Mouse (Mus musculus): Measurements from ENCODE around the gene Camkmt.

The Camkmt gene

DNA sequence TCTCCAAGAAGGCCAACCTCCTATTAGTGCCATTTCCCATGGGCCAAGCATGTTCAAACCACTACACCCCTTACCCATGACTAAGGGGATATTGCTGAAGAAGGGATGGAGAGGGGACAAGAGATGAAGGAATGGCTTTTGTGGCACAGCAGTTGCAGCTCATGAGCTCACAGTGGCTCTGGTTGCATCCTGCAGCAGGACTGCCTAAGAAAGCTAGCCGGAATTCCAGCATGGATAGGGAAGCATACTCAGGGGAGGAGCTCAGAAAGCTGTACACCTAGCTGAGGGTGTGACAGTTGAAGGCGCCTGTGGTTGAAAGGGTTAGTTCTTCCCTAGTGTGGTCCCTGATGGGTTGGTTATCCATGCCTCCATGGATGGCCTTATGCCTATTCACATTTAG is 78.4 kb downstream of the Camkmt start:
- no peak for DNase-seq (ENCODE audit: low read depth, low spot score)

DNA sequence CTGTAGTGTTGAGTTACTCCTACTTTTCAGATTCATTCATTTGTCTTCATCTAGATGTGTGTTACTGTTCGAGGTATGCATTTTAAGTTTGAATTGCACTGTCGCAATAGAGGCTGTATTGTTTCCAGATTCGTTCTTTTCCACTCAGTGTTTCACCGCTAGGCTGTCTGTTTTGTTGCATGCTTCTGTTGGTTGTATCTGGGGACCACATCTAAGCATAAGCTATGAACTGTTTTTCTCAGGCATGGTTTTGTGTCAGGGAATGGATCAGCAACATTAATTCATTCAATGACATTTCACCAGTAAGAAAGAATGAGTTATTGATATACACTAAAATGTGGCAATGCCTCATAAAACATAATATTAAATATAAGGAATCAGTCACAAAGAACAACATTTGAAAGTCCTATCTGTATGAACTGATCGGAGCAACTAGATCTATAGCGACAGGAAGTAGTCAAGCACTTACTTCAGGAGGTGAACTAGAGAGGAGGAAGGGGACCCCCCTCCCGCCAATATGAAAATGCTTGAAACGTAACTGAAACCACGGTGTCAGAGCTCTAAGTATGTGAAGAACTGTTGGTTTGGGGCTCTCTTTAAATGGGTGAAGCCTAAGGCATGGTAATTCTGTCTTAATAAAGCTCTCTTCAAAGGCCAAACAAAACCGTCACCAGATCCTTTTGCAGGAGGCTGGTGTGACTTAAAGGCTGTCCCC is 80.3 kb downstream of the Camkmt start:
- peak; percentile 42 for DNase-seq (ENCODE audit: low read depth, low spot score)

DNA sequence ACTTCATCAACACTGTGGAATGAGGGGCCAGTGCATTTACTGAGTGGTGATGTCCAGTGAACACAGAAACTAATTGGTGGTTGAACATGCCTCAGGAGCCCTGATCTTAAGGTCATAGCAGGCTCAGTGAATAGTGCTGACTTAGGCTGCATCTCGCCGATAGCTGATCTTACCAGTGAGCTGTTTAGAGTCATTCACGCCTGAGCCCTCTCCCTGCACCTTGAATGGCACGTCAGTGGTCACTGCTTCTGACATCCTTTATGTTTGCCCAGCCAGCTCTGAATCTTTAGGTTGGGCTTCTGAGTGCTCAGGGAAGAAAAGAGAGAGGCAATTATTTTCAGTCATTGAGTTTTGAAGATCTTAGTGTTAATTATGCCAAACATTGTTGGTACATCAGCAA is 81.6 kb downstream of the Camkmt start:
- DNase-seq (ENCODE audit: low read depth, low spot score) = no peak

GRCm38 (mm10) chr17:85177231-85177630 is 86.9 kb downstream of the Camkmt start:
- no peak for DNase-seq (ENCODE audit: low read depth, low spot score)

GRCm38 (mm10) chr17:85180471-85181060 is 90.2 kb downstream of the Camkmt start:
- no peak for DNase-seq (ENCODE audit: low read depth, low spot score)

- DNase-seq (ENCODE audit: low read depth, low spot score) = peak; percentile 88
These were observed 99.1 kb downstream of the Camkmt start for GRCm38 (mm10) chr17:85189227-85190127.

DNA sequence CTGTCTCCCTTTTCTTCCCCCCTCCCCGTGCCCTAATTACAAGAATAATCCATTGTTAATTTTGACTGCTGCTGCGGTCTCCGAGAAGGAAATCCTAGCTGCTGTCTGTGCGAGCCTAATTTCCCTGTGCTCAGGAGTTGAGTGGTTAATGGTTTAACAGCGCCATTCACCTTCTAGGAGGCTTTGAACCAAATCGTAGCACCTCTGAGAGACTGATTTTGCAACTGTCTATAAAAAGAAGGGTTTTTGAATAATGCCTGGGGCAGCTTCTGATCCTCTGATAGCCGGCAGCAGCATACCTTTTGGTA is 99.7 kb downstream of the Camkmt start:
- no peak for DNase-seq (ENCODE audit: low read depth, low spot score)

GRCm38 (mm10) chr17:85193294-85193693 is 102.9 kb downstream of the Camkmt start:
- DNase-seq (ENCODE audit: low read depth, low spot score) = no peak

GRCm38 (mm10) chr17:85198781-85199180 is 108.4 kb downstream of the Camkmt start:
- no peak for DNase-seq (ENCODE audit: low read depth, low spot score)

DNA sequence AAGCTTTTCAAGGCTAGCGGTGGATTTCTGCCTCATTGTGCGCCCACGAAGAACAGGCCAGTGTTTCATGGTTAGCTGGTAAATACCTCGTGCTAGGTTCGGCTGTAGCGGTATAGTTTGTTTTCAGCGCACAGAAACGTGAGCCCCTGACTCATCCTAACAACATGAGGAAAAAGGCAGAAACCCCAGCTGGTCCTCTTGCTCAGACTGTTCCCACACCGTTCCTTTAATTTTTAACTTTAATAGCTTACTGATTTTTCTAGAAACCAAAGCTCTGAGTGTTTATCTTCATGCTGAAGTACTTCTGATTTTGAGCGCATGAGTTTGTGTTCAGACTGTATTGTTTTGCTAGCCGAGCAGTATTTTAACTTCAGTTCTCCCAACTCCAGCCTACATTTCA is 109.0 kb downstream of the Camkmt start:
- DNase-seq (ENCODE audit: low read depth, low spot score) = no peak

- DNase-seq (ENCODE audit: low read depth, low spot score) = peak; percentile 33
These were observed 127.7 kb downstream of the Camkmt start for GRCm38 (mm10) chr17:85218054-85218453.

DNA sequence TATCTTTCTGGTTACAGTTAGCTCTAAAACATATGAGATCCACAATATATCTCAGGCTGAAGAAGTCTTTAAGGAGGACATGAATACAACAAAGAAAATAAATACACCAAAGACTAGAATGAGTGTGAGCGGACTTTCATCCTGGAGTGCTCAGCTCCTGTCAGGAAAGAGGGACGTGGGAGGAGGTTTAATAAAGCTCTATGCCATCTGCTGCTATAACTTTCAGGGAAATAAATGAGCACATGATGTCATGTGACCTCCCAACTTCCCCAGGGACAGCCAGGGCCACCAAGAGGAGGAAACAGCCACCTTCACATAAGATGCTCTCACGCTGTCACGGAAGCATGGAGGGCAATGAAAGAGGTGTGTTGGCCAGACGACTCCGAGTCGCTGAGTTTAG is 151.8 kb downstream of the Camkmt start:
- no peak for DNase-seq (ENCODE audit: low read depth, low spot score)

GRCm38 (mm10) chr17:85248962-85249361 is 158.6 kb downstream of the Camkmt start:
- DNase-seq (ENCODE audit: low read depth, low spot score) = no peak

GRCm38 (mm10) chr17:85249744-85250143 is 159.4 kb downstream of the Camkmt start:
- no peak for DNase-seq (ENCODE audit: low read depth, low spot score)

DNA sequence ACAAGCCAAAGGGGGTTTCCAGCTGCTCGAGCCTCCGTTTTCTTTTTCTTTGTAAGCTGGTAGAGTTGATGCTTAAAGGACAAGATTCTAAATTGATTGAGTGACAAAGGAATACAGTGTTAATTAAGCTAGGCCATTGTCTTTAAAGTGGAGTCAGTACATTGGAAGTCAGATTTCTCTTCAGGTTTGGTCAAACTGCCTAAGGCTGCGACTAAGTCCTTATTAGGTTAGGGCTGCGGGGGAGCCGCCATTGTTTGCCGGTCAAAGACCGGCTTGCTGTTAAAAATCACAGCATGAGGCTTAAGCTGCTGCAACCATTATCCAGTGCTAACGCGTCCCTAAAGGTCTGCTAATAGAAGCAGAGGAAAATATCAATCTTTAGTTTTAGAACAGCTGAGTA is 166.6 kb downstream of the Camkmt start:
- DNase-seq (ENCODE audit: low read depth, low spot score) = no peak

DNA sequence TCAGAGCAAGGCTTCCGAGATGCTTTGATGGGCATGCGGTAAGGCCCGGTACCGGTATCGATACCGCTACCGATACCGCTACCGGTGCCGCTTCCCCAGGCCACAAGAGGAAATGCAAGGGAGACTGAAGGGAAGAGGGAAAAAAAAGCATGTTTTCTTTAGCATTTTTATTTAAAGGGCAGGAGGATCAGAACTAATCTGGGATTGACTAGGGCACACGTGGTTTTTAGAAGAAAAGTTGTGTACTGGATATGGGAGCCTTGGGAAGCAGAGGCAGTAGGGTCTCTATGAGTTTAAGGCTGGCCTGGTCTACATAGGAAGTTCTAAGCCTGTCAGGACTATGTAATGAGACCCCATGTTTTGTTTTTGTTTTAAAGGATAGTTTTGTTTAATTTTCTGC is 167.0 kb downstream of the Camkmt start:
- DNase-seq (ENCODE audit: low read depth, low spot score) = no peak

GRCm38 (mm10) chr17:85258703-85259341 is 168.5 kb downstream of the Camkmt start:
- no peak for DNase-seq (ENCODE audit: low read depth, low spot score)

DNA sequence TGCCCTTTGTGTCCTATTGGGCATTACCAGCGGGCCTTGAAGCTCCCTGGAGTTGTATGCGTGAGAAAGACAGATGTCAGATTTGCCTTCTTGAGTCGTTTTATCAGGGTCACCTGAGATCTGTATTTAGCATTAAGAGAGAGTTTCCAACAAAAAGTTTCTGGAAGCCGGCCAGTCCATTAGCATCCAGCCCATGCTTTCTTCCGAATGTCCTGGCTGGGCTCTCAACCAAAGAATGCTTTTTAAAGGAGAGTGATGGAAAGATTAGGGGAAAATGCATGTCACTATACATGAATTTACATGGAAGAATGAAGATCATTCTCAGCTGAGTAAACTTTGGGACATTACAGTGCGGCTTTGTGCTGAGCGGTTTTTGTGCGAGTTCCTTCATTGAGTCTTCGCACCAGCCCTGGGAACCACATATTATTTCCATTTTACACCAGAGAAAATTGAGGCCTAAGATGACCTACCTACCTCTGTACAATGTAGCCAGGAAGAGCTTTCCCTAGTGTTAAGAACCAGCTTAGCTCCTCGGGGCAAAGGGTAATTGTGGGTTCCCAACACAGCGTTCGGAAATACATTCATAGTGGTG is 176.6 kb downstream of the Camkmt start:
- no peak for DNase-seq (ENCODE audit: low read depth, low spot score)

DNA sequence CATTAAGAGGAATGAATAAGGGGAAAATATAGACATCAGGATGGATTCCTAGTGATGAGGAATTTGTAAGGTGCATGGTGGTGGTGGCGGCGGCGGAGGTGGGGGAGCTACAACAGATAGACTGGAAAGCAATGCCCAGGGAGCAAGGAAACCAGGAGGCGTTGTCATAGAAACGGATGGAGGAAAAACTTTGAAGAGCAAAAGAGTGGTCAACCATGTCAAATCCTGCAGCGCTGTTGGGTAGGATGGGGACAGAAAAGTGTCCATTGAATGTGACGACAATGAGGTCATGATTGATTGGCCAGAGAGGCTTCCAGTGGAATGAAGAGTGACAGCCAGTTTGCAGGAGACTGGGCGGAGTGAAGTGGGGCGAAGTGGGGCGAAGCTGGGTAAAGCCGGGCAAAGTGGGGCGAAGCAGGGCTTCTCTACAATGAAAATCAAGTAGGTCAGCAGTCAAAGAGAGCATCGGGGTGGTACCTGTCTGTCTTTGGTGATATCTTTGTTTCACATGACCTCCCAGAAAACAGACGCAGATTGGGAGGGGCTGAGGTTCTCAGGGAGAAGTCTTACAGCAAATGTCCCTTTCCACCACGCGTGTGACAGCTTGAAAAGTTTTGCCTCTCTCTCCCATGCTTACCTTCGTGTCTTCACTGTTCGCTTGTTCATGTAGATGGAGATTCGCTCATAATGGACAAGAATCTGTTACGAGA is 181.3 kb downstream of the Camkmt start:
- no peak for DNase-seq (ENCODE audit: low read depth, low spot score)

DNA sequence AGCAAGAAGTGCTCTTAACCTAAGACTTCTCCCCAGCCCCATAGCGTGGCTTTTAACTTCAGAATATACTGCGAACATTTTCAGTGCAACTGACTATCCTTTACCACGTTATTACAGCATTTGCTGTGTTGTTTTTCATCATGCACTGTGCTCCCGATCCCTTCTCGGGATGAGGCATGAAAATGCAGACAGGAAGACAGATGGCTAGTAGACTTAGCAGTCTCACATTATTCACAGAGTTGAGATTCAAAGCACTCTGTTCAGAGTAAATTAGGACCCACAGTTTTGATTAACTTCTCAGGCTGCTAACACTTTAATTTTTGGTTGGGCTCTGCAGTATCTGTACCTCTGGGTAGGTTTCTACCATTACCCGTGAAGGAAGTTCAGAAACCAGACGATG is 189.4 kb downstream of the Camkmt start:
- DNase-seq (ENCODE audit: low read depth, low spot score) = no peak

GRCm38 (mm10) chr17:85282447-85282846 is 192.1 kb downstream of the Camkmt start:
- DNase-seq (ENCODE audit: low read depth, low spot score) = no peak
